Mouse (Mus musculus): ENCODE results near the gene Wdr59. TPM values are rescaled to one million over a fixed set of nuclear protein-coding genes. Genes with fewer than 3 reads are reported as not detected.

The Wdr59 gene
- polyA plus RNA-seq, 1 experiment from 2014 or later: 7.7 TPM

- ATAC-seq (ENCODE audit: low FRiP score): peak; percentile 94
- H3K4me2 ChIP-seq (replicated peaks): peak within 1 kb of the TSS; percentile 84
- H3K27ac ChIP-seq: peak within 1 kb of the TSS; percentile 96
- H3K9ac ChIP-seq: peak within 1 kb of the TSS; percentile 97
- H3K4me3 ChIP-seq: peak within 1 kb of the TSS; percentile 83
- H3K36me3 ChIP-seq: no peaks in the 10 kb centered on the region
- H3K4me1 ChIP-seq: peaks cover 33% of the 10 kb centered on the region
- under 1% methylated on average over 70 of the region's 100 CpGs for WGBS
- H3K27me3 ChIP-seq: no peaks in the 10 kb centered on the region
- H3K9me3 ChIP-seq (replicated peaks): no peaks in the 10 kb centered on the region
Observed at GRCm38 (mm10) chr8:111536031-111536977, 14.4 kb upstream of the Wdr59 start, which contains the start of gene Znrf1. Znrf1 (plus strand) TSS chr8:111536097.

- Histone ChIP-seq H3K27ac (peak overlapping the region; percentile 96; the same call in 1 of the 2 replicates), H3K4me2 (replicated peaks) (peak overlapping the region; percentile 84)
Observed at GRCm38 (mm10) chr8:111535491-111535890, 13.6 kb upstream of the Wdr59 start.

DNA sequence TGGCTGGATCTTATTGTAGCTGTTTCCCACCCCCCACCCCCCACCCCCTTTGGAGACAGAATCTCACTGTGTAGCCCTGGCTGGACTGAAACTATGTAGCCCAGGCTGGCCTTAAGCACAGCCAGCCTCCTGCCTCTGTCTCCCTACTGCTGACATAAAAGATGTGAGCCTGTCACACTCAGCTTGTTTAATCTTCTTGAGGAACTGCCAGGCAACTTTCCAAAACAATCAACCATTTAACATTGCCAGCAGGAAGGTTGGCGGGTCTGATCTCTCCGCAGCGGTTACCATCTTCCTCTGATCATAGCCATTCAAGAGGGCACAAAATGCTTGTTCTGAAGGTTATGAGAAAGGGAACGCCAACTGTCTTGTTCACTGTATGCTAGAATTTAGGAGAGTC lies 11.6 kb upstream of the Wdr59 start:
- H3K4me1 ChIP-seq: peaks cover 7% of the 10 kb centered on the region
- H3K36me3 ChIP-seq: no peaks in the 10 kb centered on the region
- H3K9ac ChIP-seq: no peak overlapping the region
- H3K27me3 ChIP-seq: peaks cover 2% of the 10 kb centered on the region; the same call in 1 of the 2 replicates
- no peak overlapping the region for H3K4me3 ChIP-seq
- no peaks in the 10 kb centered on the region for H3K9me3 ChIP-seq (replicated peaks)
- H3K4me2 ChIP-seq (replicated peaks): no peak overlapping the region
- 69% methylated on average over 4 of the region's 4 CpGs for WGBS
- no peak for ATAC-seq (ENCODE audit: low FRiP score)
- no peak overlapping the region for H3K27ac ChIP-seq

More at GRCm38 (mm10) chr8:111535491-111535890, 13.6 kb upstream of the Wdr59 start:
- H3K4me1 ChIP-seq: peaks cover 25% of the 10 kb centered on the region
- no peak overlapping the region for H3K9ac ChIP-seq
- H3K4me3 ChIP-seq: peak overlapping the region; percentile 83
- H3K27me3 ChIP-seq: no peaks in the 10 kb centered on the region
- no peak for ATAC-seq (ENCODE audit: low FRiP score)
- WGBS: 55% methylated on average over 5 of the region's 5 CpGs
- H3K36me3 ChIP-seq: no peaks in the 10 kb centered on the region
- H3K9me3 ChIP-seq (replicated peaks): no peaks in the 10 kb centered on the region

DNA sequence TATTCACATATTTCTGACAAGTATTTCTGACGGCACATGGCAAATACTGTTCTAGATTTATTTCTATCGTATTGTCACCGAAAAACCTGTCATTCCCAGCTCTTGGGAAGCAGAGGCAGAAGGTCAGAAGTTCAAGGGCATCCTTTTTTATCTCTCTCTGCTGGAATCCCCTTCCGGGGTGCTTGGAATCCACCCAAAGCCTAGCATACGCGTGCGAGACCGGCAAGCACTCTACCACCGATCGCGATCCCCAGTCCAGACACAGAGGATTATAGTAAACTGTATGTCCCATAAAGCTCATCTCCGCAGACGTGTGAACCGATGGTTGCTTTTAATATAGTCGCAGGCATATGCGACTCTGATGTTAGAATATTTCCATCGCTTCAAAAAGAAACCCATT lies 9.7 kb upstream of the Wdr59 start:
- Histone ChIP-seq H3K9me3 (replicated peaks) (no peaks in the 10 kb centered on the region), H3K4me3 (no peak overlapping the region), H3K27me3 (peaks cover 2% of the 10 kb centered on the region; the same call in 1 of the 2 replicates), H3K4me1 (no peaks in the 10 kb centered on the region), H3K27ac (no peak overlapping the region), H3K9ac (no peak overlapping the region), H3K4me2 (replicated peaks) (no peak overlapping the region), H3K36me3 (no peaks in the 10 kb centered on the region)
- 89% methylated on average over 17 of the region's 17 CpGs for WGBS
- ATAC-seq (ENCODE audit: low FRiP score): no peak

- H3K27me3 ChIP-seq: peaks cover 2% of the 10 kb centered on the region; the same call in 1 of the 2 replicates
- H3K9me3 ChIP-seq (replicated peaks): no peaks in the 10 kb centered on the region
- no peak overlapping the region for H3K4me2 ChIP-seq (replicated peaks)
- H3K36me3 ChIP-seq: no peaks in the 10 kb centered on the region
- H3K9ac ChIP-seq: no peak overlapping the region
- WGBS: 79% methylated on average over 12 of the region's 12 CpGs
- H3K27ac ChIP-seq: no peak overlapping the region
- H3K4me1 ChIP-seq: no peaks in the 10 kb centered on the region
- H3K4me3 ChIP-seq: no peak overlapping the region
- no peak for ATAC-seq (ENCODE audit: low FRiP score)
Observed at GRCm38 (mm10) chr8:111531191-111531590, 9.3 kb upstream of the Wdr59 start.

GRCm38 (mm10) chr8:111528071-111528470 lies 6.2 kb upstream of the Wdr59 start:
- no peak overlapping the region for H3K9ac ChIP-seq
- H3K4me3 ChIP-seq: no peak overlapping the region
- no peak overlapping the region for H3K27ac ChIP-seq
- no peaks in the 10 kb centered on the region for H3K4me1 ChIP-seq
- peaks cover 2% of the 10 kb centered on the region; the same call in 1 of the 2 replicates for H3K27me3 ChIP-seq
- no peaks in the 10 kb centered on the region for H3K9me3 ChIP-seq (replicated peaks)
- H3K36me3 ChIP-seq: no peaks in the 10 kb centered on the region
- ATAC-seq (ENCODE audit: low FRiP score): no peak
- WGBS: 84% methylated on average over 5 of the region's 5 CpGs
- H3K4me2 ChIP-seq (replicated peaks): no peak overlapping the region

- 67% methylated on average over 8 of the region's 8 CpGs for WGBS
- H3K9me3 ChIP-seq (replicated peaks): no peaks in the 10 kb centered on the region
- H3K9ac ChIP-seq: no peak overlapping the region
- H3K27ac ChIP-seq: no peak overlapping the region
- peaks cover 2% of the 10 kb centered on the region; the same call in 1 of the 2 replicates for H3K27me3 ChIP-seq
- H3K4me2 ChIP-seq (replicated peaks): no peak overlapping the region
- H3K4me3 ChIP-seq: no peak overlapping the region
- H3K4me1 ChIP-seq: no peaks in the 10 kb centered on the region
- no peaks in the 10 kb centered on the region for H3K36me3 ChIP-seq
- ATAC-seq (ENCODE audit: low FRiP score): no peak
Observed at GRCm38 (mm10) chr8:111527149-111527548, 5.3 kb upstream of the Wdr59 start.

DNA sequence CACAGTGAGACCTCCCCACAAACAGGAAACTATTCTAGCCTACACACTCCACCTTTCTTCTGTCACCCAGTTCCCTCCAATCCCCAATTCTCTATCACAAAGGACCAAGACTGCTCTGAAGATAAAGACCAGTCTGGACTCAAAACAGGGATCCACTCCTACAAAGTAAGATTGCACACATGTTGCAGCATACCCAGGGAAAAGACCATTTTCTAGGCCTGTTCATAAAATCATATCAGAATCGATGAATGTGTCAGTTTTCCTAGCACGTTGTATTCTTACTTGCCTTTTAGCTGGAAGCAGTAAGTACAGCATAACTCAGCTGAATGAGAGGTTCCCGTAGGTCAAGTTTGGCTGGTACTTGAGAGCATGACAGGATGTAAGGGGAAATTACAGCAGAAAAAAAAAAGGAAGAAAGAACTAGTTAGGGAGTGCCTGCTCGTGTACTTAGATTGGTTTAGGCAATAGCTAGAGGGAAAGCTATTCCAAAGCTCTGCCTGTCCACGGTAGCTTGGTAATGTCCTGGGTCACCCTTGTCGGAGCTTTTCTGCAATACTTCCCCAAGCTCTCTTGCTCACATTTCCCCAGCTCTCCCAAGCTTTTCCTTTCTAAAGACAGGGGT lies 4.6 kb upstream of the Wdr59 start:
- Histone ChIP-seq H3K36me3 (no peaks in the 10 kb centered on the region), H3K27me3 (peaks cover 2% of the 10 kb centered on the region; the same call in 1 of the 2 replicates), H3K9me3 (replicated peaks) (no peaks in the 10 kb centered on the region), H3K27ac (no peak overlapping the region), H3K9ac (no peak overlapping the region), H3K4me3 (no peak overlapping the region), H3K4me2 (replicated peaks) (no peak overlapping the region), H3K4me1 (no peaks in the 10 kb centered on the region)
- WGBS: 89% methylated on average over 6 of the region's 6 CpGs
- ATAC-seq (ENCODE audit: low FRiP score): no peak

DNA sequence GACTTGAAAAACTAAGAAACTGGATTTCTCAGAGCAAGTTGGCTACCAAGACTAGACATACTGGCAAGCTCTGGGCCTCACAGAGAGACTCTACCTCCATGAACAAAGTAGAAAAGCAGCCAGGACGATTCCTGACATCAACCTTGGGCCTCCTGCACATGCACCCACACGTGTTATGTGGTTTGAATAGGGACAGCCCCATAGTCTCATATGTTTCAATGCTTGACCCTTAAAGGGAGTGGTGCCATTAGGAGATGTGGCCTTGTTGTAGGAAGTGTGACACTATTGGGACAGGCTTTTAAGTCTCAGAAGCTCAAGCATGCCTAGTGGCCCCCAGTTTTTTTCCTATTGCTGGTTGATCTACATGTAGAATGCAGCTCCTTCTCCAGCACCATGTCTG lies 4.4 kb downstream of the Wdr59 start:
- H3K27ac ChIP-seq: no peak overlapping the region
- H3K4me2 ChIP-seq (replicated peaks): no peak overlapping the region
- no peak for ATAC-seq (ENCODE audit: low FRiP score)
- H3K9me3 ChIP-seq (replicated peaks): no peaks in the 10 kb centered on the region
- peaks cover 10% of the 10 kb centered on the region for H3K4me1 ChIP-seq
- no peaks in the 10 kb centered on the region for H3K27me3 ChIP-seq
- WGBS: 92% methylated on average over 2 of the region's 2 CpGs
- peaks cover 3% of the 10 kb centered on the region; the same call in 1 of the 2 replicates for H3K36me3 ChIP-seq
- H3K4me3 ChIP-seq: no peak overlapping the region
- H3K9ac ChIP-seq: no peak overlapping the region

DNA sequence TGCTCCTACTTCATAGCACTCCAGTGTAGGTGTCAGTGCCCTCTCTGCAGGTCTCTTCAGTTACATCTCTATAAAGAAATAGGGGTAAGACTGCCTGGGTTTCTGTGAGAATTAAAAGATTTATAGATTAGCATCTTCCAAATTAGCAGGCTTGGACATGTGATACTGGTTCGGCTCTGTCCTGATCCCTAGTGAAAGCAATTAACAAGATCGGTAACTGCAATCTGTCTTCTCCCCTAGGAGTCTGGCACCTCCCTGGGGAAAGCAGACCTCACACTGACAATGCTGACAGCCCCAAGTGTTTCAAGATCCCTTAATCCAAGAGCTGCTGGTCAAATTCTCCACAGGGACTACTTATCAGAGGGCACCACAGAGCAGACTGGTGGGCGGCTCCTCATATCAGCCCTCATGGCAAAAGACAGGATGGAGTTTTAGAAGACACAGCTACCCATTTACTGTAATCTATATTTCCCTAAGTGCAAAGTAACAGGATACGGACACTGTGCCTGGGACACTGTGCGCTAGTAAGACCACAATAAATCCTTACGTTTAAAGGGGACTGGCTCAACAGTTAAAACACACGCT lies 5.3 kb downstream of the Wdr59 start:
- Histone ChIP-seq H3K4me3 (no peak overlapping the region), H3K9ac (no peak overlapping the region), H3K4me1 (peaks cover 10% of the 10 kb centered on the region), H3K36me3 (peaks cover 3% of the 10 kb centered on the region; the same call in 1 of the 2 replicates), H3K9me3 (replicated peaks) (no peaks in the 10 kb centered on the region), H3K27me3 (no peaks in the 10 kb centered on the region), H3K4me2 (replicated peaks) (no peak overlapping the region), H3K27ac (no peak overlapping the region)
- 83% methylated on average over 7 of the region's 7 CpGs for WGBS
- no peak for ATAC-seq (ENCODE audit: low FRiP score)

DNA sequence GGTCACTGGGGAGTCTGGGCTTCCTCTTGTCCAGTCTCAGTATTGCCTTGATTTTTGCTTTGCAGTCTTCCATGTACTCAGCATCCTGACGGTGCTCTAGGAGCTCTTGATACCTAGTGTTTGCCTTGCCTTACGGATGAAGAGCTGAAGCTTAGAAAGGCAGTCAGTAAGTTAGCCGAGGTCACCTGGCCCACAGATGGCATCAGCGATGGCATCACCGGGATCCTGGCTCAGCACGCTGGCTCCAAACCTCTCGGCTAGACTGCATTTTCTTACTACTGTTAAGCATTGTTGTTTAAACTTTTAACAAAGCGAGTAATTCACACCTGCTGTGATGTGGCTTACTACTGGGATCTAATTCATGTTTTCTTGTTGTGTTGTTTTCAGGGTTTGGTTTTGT lies 8.4 kb downstream of the Wdr59 start:
- no peak overlapping the region for H3K27ac ChIP-seq
- WGBS: 82% methylated on average over 8 of the region's 8 CpGs
- peaks cover 7% of the 10 kb centered on the region; the same call in 1 of the 2 replicates for H3K4me1 ChIP-seq
- no peak overlapping the region for H3K9ac ChIP-seq
- no peak overlapping the region for H3K4me3 ChIP-seq
- no peaks in the 10 kb centered on the region for H3K9me3 ChIP-seq (replicated peaks)
- H3K36me3 ChIP-seq: peaks cover 3% of the 10 kb centered on the region; the same call in 1 of the 2 replicates
- H3K4me2 ChIP-seq (replicated peaks): no peak overlapping the region
- no peaks in the 10 kb centered on the region for H3K27me3 ChIP-seq
- no peak for ATAC-seq (ENCODE audit: low FRiP score)

- no peak overlapping the region for H3K4me3 ChIP-seq
Observed at GRCm38 (mm10) chr8:111512941-111513340, 9.0 kb downstream of the Wdr59 start.

More at GRCm38 (mm10) chr8:111512941-111513340, 9.0 kb downstream of the Wdr59 start:
- Histone ChIP-seq H3K27ac (no peak overlapping the region), H3K4me1 (peaks cover 8% of the 10 kb centered on the region; the same call in 1 of the 2 replicates), H3K4me2 (replicated peaks) (no peak overlapping the region), H3K27me3 (no peaks in the 10 kb centered on the region), H3K36me3 (peaks cover 3% of the 10 kb centered on the region; the same call in 1 of the 2 replicates), H3K9ac (no peak overlapping the region), H3K9me3 (replicated peaks) (no peaks in the 10 kb centered on the region)
- WGBS: 83% methylated on average over 7 of the region's 7 CpGs
- no peak for ATAC-seq (ENCODE audit: low FRiP score)

Data from hindbrain, embryonic 12.5 days (tissue).